17 mouse cellular contexts compared by ENCODE assay signal in genomic region chr5:116194499-116194898, GRCm38 (mm10).
DNase-seq lines count a peak whose midpoint lies in the region; ATAC-seq lines count a peak whose summit lies in the region.
"Had no signal": no experiment of that assay in that cellular context is flagged by ENCODE, and none has a peak within 500 bp of the region (broad histone marks: within the 10 kb centered on the region; RNA-seq: fewer than 3 reads in every experiment).

No protein-coding gene starts in this region.

- 35% methylated on average over 11 of the region's 11 CpGs for WGBS in heart, embryonic 12.5 days
- WGBS in heart, embryonic 11.5 days (ENCODE audit: insufficient replicate concordance), result 24% methylated on average over 11 of the region's 11 CpGs
- WGBS in midbrain, embryonic 11.5 days, result 46% methylated on average over 11 of the region's 11 CpGs
- 46% methylated on average over 11 of the region's 11 CpGs for WGBS in midbrain, embryonic 15.5 days
- 44% methylated on average over 11 of the region's 11 CpGs for WGBS in midbrain, embryonic 13.5 days

- no peak for ATAC-seq in heart, embryonic 12.5 days (ENCODE audit: insufficient number of reproducible peaks, low FRiP score)
- no peak for ATAC-seq in heart, embryonic 11.5 days (replicated peaks; ENCODE audit: insufficient number of reproducible peaks, low FRiP score, low TSS enrichment)
- ATAC-seq in midbrain, embryonic 11.5 days (ENCODE audit: low FRiP score), result no peak
- no peak for ATAC-seq in midbrain, embryonic 15.5 days (replicated peaks)
- no peak for ATAC-seq in midbrain, embryonic 13.5 days
- ATAC-seq: intestine, postnatal 0 days had no signal

- H3K4me2 ChIP-seq in heart, embryonic 12.5 days, result peak overlapping the region; percentile 16; the same call in 1 of the 2 replicates
- no peak overlapping the region for H3K4me2 ChIP-seq in heart, embryonic 11.5 days
- H3K4me2 ChIP-seq in midbrain, embryonic 11.5 days, result peak overlapping the region; percentile 14; the same call in 1 of the 2 replicates
- no peak overlapping the region for H3K4me2 ChIP-seq in midbrain, embryonic 15.5 days
- H3K4me2 ChIP-seq in midbrain, embryonic 13.5 days (replicated peaks), result 0 out of 2 replicates have a peak overlapping the region, but pooled peaks have one; percentile 4
- H3K4me2 ChIP-seq: embryonic facial prominence, embryonic 15.5 days; lung, embryonic 15.5 days had no signal

- no peak overlapping the region for H3K27ac ChIP-seq in heart, embryonic 12.5 days (ENCODE audit: poor library complexity, severe bottlenecking)
- no peak overlapping the region for H3K27ac ChIP-seq in heart, embryonic 11.5 days (ENCODE audit: low read depth, low read length)
- H3K27ac ChIP-seq in midbrain, embryonic 11.5 days (ENCODE audit: low read depth, low read length), result no peak overlapping the region
- no peak overlapping the region for H3K27ac ChIP-seq in midbrain, embryonic 15.5 days
- H3K27ac ChIP-seq in midbrain, embryonic 13.5 days, result no peak overlapping the region
- H3K27ac ChIP-seq: embryonic facial prominence, embryonic 15.5 days; heart, adult 2 months; lung, embryonic 15.5 days had no signal

- intact Hi-C loops in gastrocnemius, postnatal 36 days (cut with DNase I), result no loop called here

- no peaks in the 10 kb centered on the region; the same call in 1 of the 2 replicates for H3K4me1 ChIP-seq in heart, embryonic 12.5 days (replicated peaks)
- H3K4me1 ChIP-seq in heart, embryonic 11.5 days (ENCODE audit: control insufficient read depth, insufficient read depth, low read length), result no peaks in the 10 kb centered on the region
- H3K4me1 ChIP-seq in midbrain, embryonic 11.5 days (ENCODE audit: control insufficient read depth, insufficient read depth, low read length), result no peaks in the 10 kb centered on the region
- H3K4me1 ChIP-seq in midbrain, embryonic 15.5 days, result no peaks in the 10 kb centered on the region
- 0 out of 2 replicates have a peak, but pooled peaks cover 4% of the 10 kb centered on the region for H3K4me1 ChIP-seq in midbrain, embryonic 13.5 days (replicated peaks)
- H3K4me1 ChIP-seq: embryonic facial prominence, embryonic 15.5 days; lung, embryonic 15.5 days had no signal

- H3K9me3 ChIP-seq in heart, embryonic 12.5 days (replicated peaks), result no peaks in the 10 kb centered on the region
- no peaks in the 10 kb centered on the region for H3K9me3 ChIP-seq in heart, embryonic 11.5 days (replicated peaks; ENCODE audit: control insufficient read depth, low read length)
- no peaks in the 10 kb centered on the region for H3K9me3 ChIP-seq in midbrain, embryonic 11.5 days (ENCODE audit: control insufficient read depth, low read length)
- H3K9me3 ChIP-seq in midbrain, embryonic 15.5 days, result no peaks in the 10 kb centered on the region
- no peaks in the 10 kb centered on the region for H3K9me3 ChIP-seq in midbrain, embryonic 13.5 days
- H3K9me3 ChIP-seq: embryonic facial prominence, embryonic 15.5 days; lung, embryonic 15.5 days had no signal

- peaks cover 17% of the 10 kb centered on the region for H3K27me3 ChIP-seq in heart, embryonic 12.5 days (replicated peaks)
- H3K27me3 ChIP-seq in heart, embryonic 11.5 days (ENCODE audit: control insufficient read depth, insufficient read depth, low read length), result peaks cover 6% of the 10 kb centered on the region
- no peaks in the 10 kb centered on the region for H3K27me3 ChIP-seq in midbrain, embryonic 11.5 days (ENCODE audit: control insufficient read depth, insufficient read depth, low read length)
- H3K27me3 ChIP-seq in midbrain, embryonic 15.5 days (replicated peaks), result peaks cover 4% of the 10 kb centered on the region; the same call in 1 of the 2 replicates
- H3K27me3 ChIP-seq in midbrain, embryonic 13.5 days, result no peaks in the 10 kb centered on the region
- H3K27me3 ChIP-seq: lung, embryonic 15.5 days had no signal

- H3K4me3 ChIP-seq in heart, embryonic 12.5 days, result no peak overlapping the region
- H3K4me3 ChIP-seq in heart, embryonic 11.5 days (ENCODE audit: low read depth, low read length), result no peak overlapping the region
- H3K4me3 ChIP-seq in midbrain, embryonic 11.5 days (ENCODE audit: low read depth, low read length), result no peak overlapping the region
- H3K4me3 ChIP-seq in midbrain, embryonic 15.5 days, result no peak overlapping the region
- no peak overlapping the region for H3K4me3 ChIP-seq in midbrain, embryonic 13.5 days (replicated peaks)
- H3K4me3 ChIP-seq: embryonic facial prominence, embryonic 15.5 days; heart, adult 2 months; lung, embryonic 15.5 days had no signal

- no peak overlapping the region for H3K9ac ChIP-seq in heart, embryonic 12.5 days
- H3K9ac ChIP-seq in heart, embryonic 11.5 days (ENCODE audit: low read depth, low read length), result no peak overlapping the region
- no peak overlapping the region for H3K9ac ChIP-seq in midbrain, embryonic 11.5 days (ENCODE audit: low read length)
- H3K9ac ChIP-seq in midbrain, embryonic 15.5 days, result no peak overlapping the region
- H3K9ac ChIP-seq in midbrain, embryonic 13.5 days (replicated peaks), result no peak overlapping the region
- H3K9ac ChIP-seq: embryonic facial prominence, embryonic 15.5 days; lung, embryonic 15.5 days had no signal

- DNase-seq in midbrain, embryonic 11.5 days (ENCODE audit: low spot score, missing footprints), result no peak
- DNase-seq in ZHBTc4 (ENCODE audit: low read depth, low spot score), result peak; percentile 42
- DNase-seq in cerebellum, adult 11 months, result no peak
- DNase-seq in gastrocnemius, postnatal 36 days, result no peak
- DNase-seq: adrenal gland, postnatal 25 days; cerebellum, postnatal 25 days; heart, adult 2 months; heart, postnatal 4 days; kidney, postnatal 25 days; thymus, postnatal 14 days had no signal

- H3K36me3 ChIP-seq in heart, embryonic 12.5 days, result no peaks in the 10 kb centered on the region
- H3K36me3 ChIP-seq in heart, embryonic 11.5 days (ENCODE audit: control insufficient read depth, insufficient read depth, low read length), result no peaks in the 10 kb centered on the region
- no peaks in the 10 kb centered on the region for H3K36me3 ChIP-seq in midbrain, embryonic 11.5 days (ENCODE audit: control insufficient read depth, insufficient read depth, low read length)
- no peaks in the 10 kb centered on the region for H3K36me3 ChIP-seq in midbrain, embryonic 15.5 days (replicated peaks)
- H3K36me3 ChIP-seq in midbrain, embryonic 13.5 days, result no peaks in the 10 kb centered on the region
- H3K36me3 ChIP-seq: embryonic facial prominence, embryonic 15.5 days; lung, embryonic 15.5 days had no signal

Comparison
In these comparisons a context has a peak if more than half of its experiments do, and no peak if none do; other contexts are left out.
1. H3K4me2 ChIP-seq: peak in heart, embryonic 12.5 days (single experiment), midbrain, embryonic 11.5 days (single experiment) and midbrain, embryonic 13.5 days (single experiment); none in heart, embryonic 11.5 days (single experiment) and midbrain, embryonic 15.5 days (single experiment).